ENCODE assay signal across 8 mouse cellular contexts in genomic region chr12:27248545-27248855, GRCm38 (mm10).
A peak's percentile ranks its signal among the peaks of the same experiment; 100 is the strongest.
DNase-seq lines count a peak whose midpoint lies in the region; ATAC-seq lines count a peak whose summit lies in the region.

No protein-coding gene starts in this region.

- no peak overlapping the region for H3K4me3 ChIP-seq in forebrain, embryonic 16.5 days (replicated peaks; ENCODE audit: low read length)

- no peak overlapping the region for H3K9ac ChIP-seq in forebrain, embryonic 16.5 days (replicated peaks; ENCODE audit: low read depth, low read length)

- no peaks in the 10 kb centered on the region for H3K36me3 ChIP-seq in forebrain, embryonic 16.5 days (ENCODE audit: control insufficient read depth, insufficient read depth)

- peak; percentile 36; the same call in 1 of the 2 replicates for ATAC-seq in cerebellum, adult (ENCODE audit: insufficient number of reproducible peaks, low FRiP score, low TSS enrichment)
- peak; percentile 80 for ATAC-seq in forebrain, embryonic 16.5 days
- ATAC-seq in megakaryocyte progenitor cell, adult 5-6 weeks (replicated peaks; ENCODE audit: poor library complexity): no peak

- no peak for DNase-seq in cerebellum, adult 9-11 months
- DNase-seq in mesoderm, embryonic 11.5 days (ENCODE audit: low read depth, low spot score): peak; percentile 38
- DNase-seq in right cerebral cortex, adult 2 months (ENCODE audit: low spot score in 2 of 2): peak; percentile 20 to 26
- no peak for DNase-seq in ovary, postnatal 10 days (ENCODE audit: low spot score)
- no peak for DNase-seq in adrenal gland, adult 8-10 months

- WGBS in forebrain, embryonic 16.5 days: 19% methylated on average over 3 of the region's 3 CpGs

- peak overlapping the region; percentile 88 for H3K27ac ChIP-seq in forebrain, embryonic 16.5 days (ENCODE audit: low read length)

- no peaks in the 10 kb centered on the region for H3K27me3 ChIP-seq in forebrain, embryonic 16.5 days (replicated peaks; ENCODE audit: control insufficient read depth, insufficient read depth, low read length)

- H3K9me3 ChIP-seq in forebrain, embryonic 16.5 days (ENCODE audit: control insufficient read depth, low read length): no peaks in the 10 kb centered on the region

- peak overlapping the region; percentile 3; the same call in 1 of the 2 replicates for H3K4me2 ChIP-seq in forebrain, embryonic 16.5 days (ENCODE audit: low read length)

- H3K4me1 ChIP-seq in forebrain, embryonic 16.5 days (replicated peaks; ENCODE audit: control insufficient read depth, insufficient read depth, low read length): peaks cover 20% of the 10 kb centered on the region

Comparison
In these comparisons a context has a peak if more than half of its experiments do, and no peak if none do; other contexts are left out.
1. DNase-seq: peak in mesoderm, embryonic 11.5 days (single experiment) and right cerebral cortex, adult 2 months (2 of 2); none in cerebellum, adult 9-11 months (single experiment), ovary, postnatal 10 days (single experiment) and adrenal gland, adult 8-10 months (single experiment).